Mouse (Mus musculus) left cerebral cortex, adult 8-10 months (tissue): ENCODE data around the gene Gngt2. TPM values are rescaled to one million over a fixed set of nuclear protein-coding genes. Genes with fewer than 3 reads are reported as not detected.

Experiments used
- DNase-seq, 2 experiments: peaks; one replicate each; pipeline ENCODE4 v3.0.0; 2022; ENCODE audit warnings: low spot score in 2 of 2
- total RNA-seq, 4 experiments: library from RNA; stranded (reverse); gene quantifications; 2 replicates each; pipeline ENCODE4 v1.2.4; 2022

Gngt2 gene
- total RNA-seq, 4 experiments from 2014 or later, result 2.3 to 14.5 (median 5.2) TPM

- no peak for DNase-seq
Observed at GRCm38 (mm10) chr11:95826317-95827167, 10.5 kb upstream of the Gngt2 start.

DNA sequence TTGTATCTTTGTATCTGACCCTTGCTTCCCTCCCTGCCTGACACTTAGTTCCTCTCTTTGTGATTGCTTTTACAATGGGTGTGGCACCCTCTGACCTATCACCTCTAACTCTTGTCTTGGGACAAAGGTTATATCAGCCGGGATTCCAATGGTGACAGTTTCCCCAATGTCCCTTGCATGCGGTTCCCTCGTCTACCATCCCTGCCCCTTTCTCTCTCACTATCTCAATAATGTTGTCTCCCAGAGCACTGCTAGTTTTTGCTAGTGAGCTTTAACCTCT lies 9.9 kb upstream of the Gngt2 start:
- no peak for DNase-seq

- peak in 1 of 2 experiments; percentile 67 for DNase-seq
Observed at GRCm38 (mm10) chr11:95827464-95828085, 9.4 kb upstream of the Gngt2 start.

- DNase-seq, result no peak
Observed at GRCm38 (mm10) chr11:95828181-95828964, 8.6 kb upstream of the Gngt2 start.

- no peak for DNase-seq
Observed at GRCm38 (mm10) chr11:95829526-95830050, 7.4 kb upstream of the Gngt2 start.

DNA sequence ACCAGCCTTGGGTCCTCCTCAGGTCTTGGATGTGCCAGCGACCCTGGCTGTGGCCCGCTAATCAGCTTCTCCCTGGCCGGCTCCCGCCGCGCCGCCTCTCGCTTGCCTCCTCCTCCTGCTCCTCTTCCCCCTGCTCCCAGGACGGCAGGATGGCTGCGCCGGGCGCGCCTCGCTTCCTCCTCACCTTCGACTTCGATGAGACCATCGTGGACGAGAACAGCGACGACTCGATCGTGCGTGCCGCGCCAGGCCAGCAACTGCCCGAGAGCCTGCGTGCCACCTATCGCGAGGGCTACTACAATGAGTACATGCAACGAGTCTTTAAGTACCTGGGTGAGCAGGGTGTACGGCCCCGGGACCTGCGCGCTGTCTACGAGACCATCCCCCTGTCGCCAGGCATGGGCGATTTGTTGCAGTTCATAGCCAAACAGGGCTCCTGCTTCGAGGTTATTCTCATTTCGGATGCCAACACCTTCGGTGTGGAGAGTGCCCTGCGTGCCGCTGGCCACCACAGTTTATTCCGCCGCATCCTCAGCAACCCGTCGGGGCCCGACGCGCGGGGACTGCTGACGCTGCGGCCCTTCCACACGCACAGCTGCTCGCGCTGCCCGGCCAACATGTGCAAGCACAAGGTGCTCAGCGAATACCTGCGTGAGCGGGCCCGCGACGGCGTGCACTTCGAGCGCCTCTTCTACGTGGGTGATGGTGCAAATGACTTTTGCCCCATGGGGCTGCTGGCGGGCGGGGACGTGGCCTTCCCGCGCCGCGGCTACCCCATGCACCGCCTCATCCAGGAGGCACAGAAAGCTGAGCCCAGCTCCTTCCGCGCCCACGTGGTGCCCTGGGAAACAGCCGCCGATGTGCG lies 6.4 kb upstream of the Gngt2 start:
- no peak for DNase-seq

- DNase-seq, result no peak
Observed at GRCm38 (mm10) chr11:95831276-95831619, 5.8 kb upstream of the Gngt2 start.

GRCm38 (mm10) chr11:95831641-95832040 lies 5.4 kb upstream of the Gngt2 start:
- no peak for DNase-seq

- DNase-seq, result no peak
Observed at GRCm38 (mm10) chr11:95832129-95833005, 4.6 kb upstream of the Gngt2 start.

DNA sequence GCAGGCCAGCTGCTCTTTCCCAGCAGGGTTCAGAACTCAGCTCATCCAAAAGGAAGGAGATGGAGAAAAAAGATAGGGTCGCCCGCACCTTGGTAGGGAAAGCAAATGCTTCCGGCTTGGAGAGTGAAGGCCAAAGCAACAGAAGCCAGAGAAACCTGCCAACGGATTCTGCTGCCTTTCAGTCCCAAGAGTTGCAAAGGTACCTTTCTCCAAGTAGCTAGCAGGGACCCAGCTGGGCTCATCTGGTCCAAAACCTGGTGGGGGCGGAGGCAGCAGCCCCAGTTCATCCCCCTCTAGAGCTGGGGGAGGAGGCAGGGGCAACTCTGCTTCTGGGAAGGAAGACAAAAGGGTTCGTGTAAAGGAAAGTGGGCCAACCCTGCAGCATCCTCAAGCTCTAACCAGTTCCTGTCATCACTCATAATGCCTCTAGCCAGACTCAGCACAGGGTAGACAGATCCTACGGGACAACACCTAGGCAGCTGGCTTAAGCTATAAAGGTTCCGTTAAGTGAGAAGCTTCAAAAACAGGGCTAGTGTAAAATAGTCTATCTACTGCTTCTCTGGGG lies 3.9 kb upstream of the Gngt2 start:
- no peak for DNase-seq

GRCm38 (mm10) chr11:95833631-95834142 lies 3.3 kb upstream of the Gngt2 start:
- DNase-seq, result no peak

GRCm38 (mm10) chr11:95834143-95834667 lies 2.8 kb upstream of the Gngt2 start:
- peak in 1 of 2 experiments; percentile 45 for DNase-seq

DNA sequence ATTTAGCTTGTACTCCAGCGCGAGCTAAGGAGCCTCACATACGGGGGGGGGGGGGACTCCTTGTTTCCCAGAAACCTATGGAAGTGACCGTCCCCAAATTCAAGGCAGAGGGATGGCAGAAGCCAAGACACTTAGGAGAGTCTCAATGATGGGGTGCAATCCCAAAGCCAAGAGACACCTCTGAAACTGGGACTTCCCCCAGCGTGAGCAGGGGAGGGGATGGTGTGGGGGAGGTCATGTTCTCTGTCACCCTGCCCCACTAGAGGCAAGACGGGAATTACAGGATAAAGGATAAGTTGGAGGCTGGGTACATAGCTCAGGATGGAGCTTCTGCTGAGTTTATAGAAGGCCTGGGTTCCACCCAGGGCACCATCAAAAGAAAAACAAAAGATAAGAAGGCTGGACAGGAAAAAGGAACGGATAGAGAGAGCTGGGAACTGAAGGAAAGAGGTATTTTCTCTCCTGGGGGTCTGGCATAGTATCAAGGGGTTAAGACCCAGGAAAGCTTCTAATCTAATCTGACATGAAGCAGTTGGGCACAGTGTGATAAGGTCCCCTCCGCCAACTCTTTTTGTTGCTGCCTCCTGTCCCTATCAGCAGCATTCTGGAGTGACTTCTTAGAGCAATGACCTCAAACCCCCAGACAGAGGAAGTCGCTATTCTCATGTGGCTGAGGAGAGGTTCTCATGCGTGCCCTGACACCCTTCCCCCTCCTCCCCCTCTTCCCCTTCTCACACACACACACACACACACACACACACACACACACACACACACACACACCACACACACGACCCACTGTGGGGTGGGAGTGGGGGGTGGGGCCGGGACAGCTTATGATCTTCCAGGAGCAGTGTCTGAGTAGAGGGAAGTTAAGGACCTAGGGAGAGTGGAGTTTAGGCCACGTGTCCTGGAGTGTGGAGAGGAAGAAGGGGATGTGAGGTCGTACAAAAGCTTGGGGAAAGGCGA lies 2.0 kb upstream of the Gngt2 start:
- no peak for DNase-seq

GRCm38 (mm10) chr11:95835832-95836231 lies 1.2 kb upstream of the Gngt2 start:
- DNase-seq, result no peak

DNA sequence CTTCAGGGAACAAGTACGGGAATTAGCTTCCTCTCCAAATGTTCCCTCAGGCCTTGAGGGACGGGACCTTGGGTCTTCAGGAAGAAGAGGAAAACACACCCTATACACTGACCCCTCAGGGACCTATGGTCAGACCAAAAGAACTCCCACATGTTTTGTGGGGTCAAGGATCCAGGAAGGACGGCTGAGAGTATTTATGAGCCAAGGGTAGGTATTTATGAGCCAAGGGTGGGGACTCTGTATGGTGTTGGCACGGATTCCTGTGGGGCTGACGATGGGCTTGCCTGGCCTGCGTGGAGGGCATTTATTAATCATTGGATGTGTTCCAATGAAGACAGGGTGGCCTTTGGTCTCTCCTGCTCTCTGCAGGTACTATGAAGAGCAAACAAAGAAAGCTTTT lies 583 bp upstream of the Gngt2 start:
- DNase-seq, result no peak

DNA sequence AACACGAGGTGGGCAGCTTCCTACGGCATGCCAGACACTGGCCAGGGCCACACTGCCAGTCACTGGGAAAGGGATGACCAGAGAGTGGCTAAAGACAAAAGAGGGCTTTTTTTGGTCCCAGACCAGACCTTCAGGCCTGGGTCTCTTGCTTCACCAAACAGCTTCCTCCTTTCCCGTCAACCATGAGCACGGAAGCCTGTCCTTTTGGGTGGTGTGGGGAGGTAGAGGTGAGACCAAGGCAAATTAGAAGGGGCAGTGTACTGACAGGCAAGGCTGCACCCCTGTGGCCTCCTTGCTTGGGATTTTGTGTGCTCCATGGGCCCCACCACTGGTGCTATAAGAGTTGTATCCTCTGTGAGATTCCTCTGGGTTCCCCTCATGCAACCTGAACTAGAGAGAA lies 1.6 kb downstream of the Gngt2 start:
- DNase-seq, result no peak

- no peak for DNase-seq
Observed at GRCm38 (mm10) chr11:95838999-95839868, 2.2 kb downstream of the Gngt2 start.
